Mouse (Mus musculus) lung, postnatal 10 days (tissue): ENCODE results near the gene Ralgps2.
A peak's percentile ranks its signal among the peaks of the same experiment; 100 is the strongest.

Source experiments
- DNase-seq: peaks from one replicate; pipeline ENCODE4 v3.0.0; 2021

The Ralgps2 gene

GRCm38 (mm10) chr1:156801276-156801675, 138.2 kb downstream of the Ralgps2 start:
- DNase-seq = no peak

- DNase-seq = no peak
These were observed 143.2 kb downstream of the Ralgps2 start for GRCm38 (mm10) chr1:156796251-156796650.

GRCm38 (mm10) chr1:156789844-156790490, 149.5 kb downstream of the Ralgps2 start:
- no peak for DNase-seq

- DNase-seq = peak; percentile 10
These were observed 152.1 kb downstream of the Ralgps2 start for GRCm38 (mm10) chr1:156787164-156787863.

- no peak for DNase-seq
These were observed 153.4 kb downstream of the Ralgps2 start for GRCm38 (mm10) chr1:156786074-156786473.

GRCm38 (mm10) chr1:156784974-156785373, 154.5 kb downstream of the Ralgps2 start:
- DNase-seq = no peak

- DNase-seq = no peak
These were observed 155.3 kb downstream of the Ralgps2 start for GRCm38 (mm10) chr1:156784116-156784515.

GRCm38 (mm10) chr1:156781971-156782850, 157.2 kb downstream of the Ralgps2 start:
- no peak for DNase-seq

GRCm38 (mm10) chr1:156781076-156781741, 158.2 kb downstream of the Ralgps2 start:
- DNase-seq = peak; percentile 71

GRCm38 (mm10) chr1:156780234-156781005, 159.0 kb downstream of the Ralgps2 start:
- peak; percentile 11 for DNase-seq

GRCm38 (mm10) chr1:156779595-156779994, 159.8 kb downstream of the Ralgps2 start:
- no peak for DNase-seq

GRCm38 (mm10) chr1:156778977-156779376, 160.4 kb downstream of the Ralgps2 start:
- DNase-seq = no peak

GRCm38 (mm10) chr1:156777896-156778295, 161.5 kb downstream of the Ralgps2 start:
- DNase-seq = no peak

- no peak for DNase-seq
These were observed 163.4 kb downstream of the Ralgps2 start for GRCm38 (mm10) chr1:156775983-156776382.

GRCm38 (mm10) chr1:156775190-156775589, 164.2 kb downstream of the Ralgps2 start:
- DNase-seq = no peak

GRCm38 (mm10) chr1:156770845-156771244, 168.6 kb downstream of the Ralgps2 start:
- no peak for DNase-seq

- no peak for DNase-seq
These were observed 169.7 kb downstream of the Ralgps2 start for GRCm38 (mm10) chr1:156769621-156770297.

- no peak for DNase-seq
These were observed 170.3 kb downstream of the Ralgps2 start for GRCm38 (mm10) chr1:156769163-156769562.

GRCm38 (mm10) chr1:156765311-156765710, 174.1 kb downstream of the Ralgps2 start:
- DNase-seq = no peak

GRCm38 (mm10) chr1:156764584-156764983, 174.8 kb downstream of the Ralgps2 start:
- no peak for DNase-seq

- no peak for DNase-seq
These were observed 176.1 kb downstream of the Ralgps2 start for GRCm38 (mm10) chr1:156763280-156763679.

GRCm38 (mm10) chr1:156761430-156761801, 178.0 kb downstream of the Ralgps2 start:
- peak; percentile 23 for DNase-seq
